Mouse (Mus musculus) common myeloid progenitor, adult 5-6 weeks (primary cell): ENCODE measurements around the gene Tmf1. TPM values are rescaled to one million over a fixed set of nuclear protein-coding genes. Genes with fewer than 3 reads are reported as not detected.
A peak's percentile ranks its signal among the peaks of the same experiment; 100 is the strongest.

ENCODE experiments used
- ATAC-seq: replicated peaks from 2 replicates; pipeline ENCODE4 v1.8.0; 2016; ENCODE audit warnings: low read depth, mild to moderate bottlenecking, moderate TSS enrichment, inconsistent platforms; ENCODE audit not compliant: poor library complexity, severe bottlenecking
- total RNA-seq: library from RNA; stranded (forward); fragments of 200-1000, 187-1606 nt; gene quantifications from 2 replicates; pipeline ENCODE4 v1.2.3, GENCODE M21; 2017

The Tmf1 gene
- total RNA-seq, result 98.7 and 132 TPM in 2 replicates

GRCm38 (mm10) chr6:97178491-97179366 is at the start of gene Tmf1:
Gene Tmf1, minus strand, starts transcription at chr6:97179122.
- peak; percentile 96 for ATAC-seq

DNA sequence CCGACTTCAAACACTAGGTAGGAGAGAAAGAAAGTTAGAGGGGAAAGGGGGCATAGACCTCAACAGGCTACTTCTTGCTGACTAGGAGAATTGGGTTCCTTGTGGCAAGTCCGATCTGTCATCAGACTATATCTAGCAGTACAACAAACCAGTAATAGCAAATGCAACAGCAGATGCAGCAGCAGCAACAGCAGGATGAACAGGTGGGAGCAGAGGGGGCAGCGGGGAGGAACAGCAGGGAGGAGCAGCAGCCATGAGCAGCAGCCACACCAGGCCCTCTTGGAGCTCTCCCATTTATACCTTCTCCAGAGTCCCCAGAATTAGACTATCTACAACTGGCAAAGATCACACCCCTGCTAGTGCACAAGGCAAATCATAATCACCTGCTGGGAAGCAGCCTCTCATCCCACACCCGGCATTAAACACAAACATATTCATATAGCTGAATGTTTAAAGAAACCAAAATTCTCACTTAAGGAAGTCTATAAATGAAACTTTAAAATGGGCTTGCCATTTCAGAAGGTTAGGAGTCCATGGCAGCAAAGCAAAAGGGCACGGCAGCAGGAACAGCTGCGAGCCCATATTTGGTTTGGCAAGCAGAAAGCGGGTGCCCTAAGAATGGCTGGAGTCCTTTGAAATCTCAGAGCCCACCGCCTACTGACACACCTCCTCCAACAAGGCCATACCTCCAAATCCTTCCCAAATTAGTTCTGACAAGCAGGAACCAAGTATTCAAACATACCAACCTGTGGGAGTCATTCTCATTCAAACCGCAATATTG is 48.3 kb upstream of the Tmf1 start:
- ATAC-seq, result no peak

GRCm38 (mm10) chr6:97226083-97226491 is 47.2 kb upstream of the Tmf1 start:
- ATAC-seq, result no peak

DNA sequence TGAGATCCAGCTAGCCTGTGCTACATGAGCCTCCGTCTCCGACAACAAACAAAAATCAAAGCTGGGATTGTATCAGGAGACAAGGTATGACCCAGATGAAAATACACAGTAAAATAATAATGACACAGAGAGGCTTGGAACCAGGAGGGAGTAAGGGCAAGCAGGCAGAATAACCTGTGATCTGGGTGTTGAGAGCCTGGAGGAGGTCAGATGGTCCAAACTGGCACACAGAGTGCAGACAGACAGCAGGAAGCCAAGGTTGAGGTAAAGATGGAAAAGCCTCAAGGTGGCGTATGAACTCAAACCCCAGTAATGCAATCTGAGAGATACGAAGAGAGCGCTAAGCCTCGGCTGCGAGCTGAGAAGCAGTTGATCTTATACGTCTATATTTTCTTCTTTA is 45.6 kb upstream of the Tmf1 start:
- no peak for ATAC-seq

DNA sequence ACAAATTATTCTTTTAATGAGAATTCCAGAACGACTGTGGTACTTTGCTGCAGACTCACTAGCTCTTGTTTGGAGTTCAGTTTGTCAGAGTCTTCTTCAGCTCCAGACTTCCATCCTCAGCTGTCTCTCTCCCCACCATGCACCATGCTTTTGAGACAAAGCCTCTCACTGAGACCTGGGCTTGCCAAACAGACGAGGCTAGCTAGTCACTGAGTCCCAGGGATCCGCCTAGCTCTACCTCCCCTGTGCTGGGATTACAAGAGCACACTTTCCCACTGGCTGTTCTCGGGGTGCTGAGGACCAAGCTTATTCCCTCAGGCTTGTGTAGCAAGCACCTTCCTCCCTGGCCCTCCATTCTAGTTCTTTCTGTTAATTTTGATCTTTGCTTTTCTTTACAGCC is 44.6 kb upstream of the Tmf1 start:
- no peak for ATAC-seq

DNA sequence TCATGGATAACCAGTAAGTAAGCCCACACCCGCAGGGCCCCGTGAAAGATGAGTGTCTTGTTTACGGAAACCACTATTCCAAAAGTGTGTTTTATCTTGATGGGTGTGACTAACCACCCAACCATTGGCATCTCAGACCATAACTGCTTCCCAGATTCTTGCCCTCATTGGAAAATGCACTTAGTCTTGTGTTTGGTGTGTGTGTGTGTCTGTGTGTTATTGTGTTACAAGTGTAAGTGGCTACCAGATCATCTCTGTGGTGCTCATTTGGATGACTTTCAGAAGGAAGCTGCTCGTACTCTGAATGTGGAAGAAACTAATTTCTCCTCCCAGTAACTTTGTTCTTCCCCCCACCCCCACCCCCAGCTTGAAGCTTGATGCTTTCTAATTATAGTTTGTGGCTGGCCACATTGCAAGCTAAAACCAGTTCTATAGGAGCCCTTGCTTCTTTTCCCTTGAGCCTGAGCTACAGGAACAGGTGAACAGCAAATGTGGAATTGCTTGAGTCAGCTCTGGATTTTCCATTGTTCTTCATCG is 44.1 kb upstream of the Tmf1 start:
- peak; percentile 43 for ATAC-seq

GRCm38 (mm10) chr6:97222321-97222720 is 43.4 kb upstream of the Tmf1 start:
- peak; percentile 55 for ATAC-seq

- peak; percentile 30 for ATAC-seq
These were observed 42.5 kb upstream of the Tmf1 start for GRCm38 (mm10) chr6:97221205-97222025.

GRCm38 (mm10) chr6:97220672-97221071 is 41.8 kb upstream of the Tmf1 start:
- ATAC-seq, result no peak

- no peak for ATAC-seq
These were observed 37.4 kb upstream of the Tmf1 start for GRCm38 (mm10) chr6:97216154-97216821.

GRCm38 (mm10) chr6:97211981-97212380 is 33.1 kb upstream of the Tmf1 start:
- ATAC-seq, result peak; percentile 69

DNA sequence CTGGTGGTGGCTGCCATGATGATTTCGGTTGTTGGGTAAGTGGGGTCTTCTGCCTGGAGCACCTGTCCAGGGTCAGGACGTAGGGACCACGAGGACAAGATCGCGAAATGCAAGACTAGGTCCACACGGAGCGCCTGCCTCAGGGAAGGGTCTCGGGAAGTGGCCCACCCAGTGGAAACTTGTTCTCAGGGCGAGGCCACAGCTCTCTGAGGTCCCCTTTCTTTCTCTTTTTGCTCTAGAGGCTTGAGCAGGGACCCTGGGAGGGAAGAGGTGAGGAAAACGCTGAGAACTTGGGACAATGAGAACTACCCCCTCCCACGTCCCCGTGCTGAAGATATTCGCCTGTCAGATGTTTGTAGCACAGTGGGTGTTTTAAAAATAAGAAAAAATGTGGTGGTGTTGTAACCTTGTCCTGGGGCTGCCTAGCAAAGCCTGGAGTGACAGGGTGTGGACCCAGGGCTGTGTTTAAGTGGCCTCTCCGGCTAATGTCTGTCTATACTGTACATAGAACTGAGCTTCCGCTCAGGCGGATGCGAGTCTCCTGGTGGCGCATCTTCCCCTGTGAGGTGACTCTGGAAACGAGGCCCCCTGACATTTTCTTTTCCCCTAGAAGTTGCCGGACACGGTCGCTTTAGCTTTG is 32.2 kb upstream of the Tmf1 start:
- ATAC-seq, result peak; percentile 27

DNA sequence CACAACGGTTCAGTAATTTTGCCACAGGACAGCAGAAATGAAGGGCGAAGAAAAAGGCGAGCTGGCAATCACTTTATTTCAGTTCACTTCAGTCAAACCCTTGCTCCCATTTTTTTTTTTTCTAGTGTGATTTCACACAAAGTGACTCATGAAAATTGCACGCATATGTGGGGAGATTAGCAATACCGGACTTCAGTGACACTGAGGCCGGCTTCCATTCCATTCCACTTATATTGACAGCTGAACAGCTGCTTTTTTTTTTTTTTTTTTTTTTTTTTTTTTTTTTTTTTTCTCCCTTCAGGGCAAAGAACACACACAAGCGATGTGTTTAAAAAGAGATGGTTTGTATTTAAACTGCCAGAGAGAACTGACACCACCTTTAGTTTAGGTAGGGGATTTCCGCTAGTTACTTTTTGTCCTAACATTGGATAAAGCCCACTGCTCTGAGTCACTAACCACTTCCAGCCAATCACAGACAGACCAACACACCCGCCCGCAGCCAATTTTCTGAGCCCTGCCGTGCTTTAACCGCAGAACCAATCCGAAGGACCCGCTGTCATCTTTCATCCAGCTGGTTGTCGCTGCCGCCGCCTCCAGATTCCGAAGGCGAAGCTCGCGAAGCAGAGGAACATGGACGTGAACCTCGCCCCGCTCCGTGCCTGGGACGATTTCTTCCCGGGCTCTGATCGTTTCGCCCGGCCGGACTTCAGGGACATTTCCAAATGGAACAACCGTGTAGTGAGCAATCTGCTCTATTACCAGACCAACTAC is 31.5 kb upstream of the Tmf1 start, which contains the start of gene Arl6ip5:
Gene Arl6ip5, plus strand, starts transcription at position 499 of the 771 bp plus-strand sequence.
- peak; percentile 74 for ATAC-seq

- no peak for ATAC-seq
These were observed 30.8 kb upstream of the Tmf1 start for GRCm38 (mm10) chr6:97209751-97210150.

GRCm38 (mm10) chr6:97209201-97209600 is 30.3 kb upstream of the Tmf1 start:
- ATAC-seq, result no peak

- ATAC-seq, result no peak
These were observed 29.5 kb upstream of the Tmf1 start for GRCm38 (mm10) chr6:97208406-97208805.

DNA sequence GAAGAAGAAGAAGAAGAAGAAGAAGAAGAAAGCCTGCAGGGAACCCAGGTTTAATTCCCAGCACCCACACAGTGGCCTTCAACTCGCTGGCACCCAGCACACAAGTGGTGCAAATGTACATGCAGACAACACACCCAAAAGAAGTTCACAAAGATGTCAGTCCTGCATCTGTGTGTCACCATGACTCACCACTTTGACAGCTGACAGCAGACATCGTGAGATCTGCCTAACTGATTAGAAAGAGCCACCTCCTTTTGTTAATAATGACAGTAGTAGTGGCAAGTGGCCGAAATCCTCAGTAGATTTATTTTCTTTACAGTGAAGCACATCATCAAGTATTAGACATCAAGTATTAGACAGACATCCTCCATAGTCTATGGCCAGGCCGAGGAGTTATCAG is 28.2 kb upstream of the Tmf1 start:
- ATAC-seq, result no peak

DNA sequence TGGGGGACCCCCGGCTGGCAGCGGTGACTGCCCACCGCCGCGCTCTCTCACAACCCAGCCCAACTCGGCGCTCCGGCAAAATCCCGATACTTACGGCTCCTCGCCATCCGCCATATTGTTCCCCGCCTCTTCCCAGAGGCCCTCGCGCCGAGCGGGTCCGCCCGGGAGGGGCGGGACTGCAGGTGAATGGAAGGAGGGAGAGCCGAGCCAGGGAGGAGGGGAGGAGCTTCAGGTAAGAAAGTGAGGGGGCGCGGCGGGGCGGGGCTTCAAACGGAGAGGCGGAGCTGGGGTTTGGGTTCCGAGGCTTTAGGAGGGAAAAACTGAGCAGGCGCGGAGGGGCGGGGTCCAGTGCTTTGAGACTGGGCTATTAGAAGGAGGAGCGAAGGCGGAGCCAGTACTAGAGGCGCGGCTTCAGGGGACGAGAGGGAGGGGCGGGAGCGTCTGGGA is 26.5 kb upstream of the Tmf1 start, which contains the start of gene Uba3:
Gene Uba3, minus strand, starts transcription at position 209 of the 447 bp plus-strand sequence.
- peak; percentile 95 for ATAC-seq
